Mouse (Mus musculus) heart, adult 2 months (tissue): ENCODE data around the gene Tmprss9.

Source experiments
- CTCF ChIP-seq: fragments of 200-600 bp; IDR thresholded peaks from 2 replicates; pipeline ENCODE4 v1.8.1; 2022; ENCODE audit warnings: antibody characterized with exemption, mild to moderate bottlenecking, moderate library complexity
- POLR2A ChIP-seq: fragments of 200-500 bp; IDR thresholded peaks from 2 replicates; pipeline ENCODE4 v1.6.1; 2011; ENCODE audit warnings: mild to moderate bottlenecking, low read depth, low read length, control low read depth; ENCODE audit not compliant: insufficient read depth

- TF ChIP-seq POLR2A (no peak), CTCF (no peak)
Observed at GRCm38 (mm10) chr10:80895697-80896096, 24.0 kb downstream of the Tmprss9 start.
